In the genomic region with DNA sequence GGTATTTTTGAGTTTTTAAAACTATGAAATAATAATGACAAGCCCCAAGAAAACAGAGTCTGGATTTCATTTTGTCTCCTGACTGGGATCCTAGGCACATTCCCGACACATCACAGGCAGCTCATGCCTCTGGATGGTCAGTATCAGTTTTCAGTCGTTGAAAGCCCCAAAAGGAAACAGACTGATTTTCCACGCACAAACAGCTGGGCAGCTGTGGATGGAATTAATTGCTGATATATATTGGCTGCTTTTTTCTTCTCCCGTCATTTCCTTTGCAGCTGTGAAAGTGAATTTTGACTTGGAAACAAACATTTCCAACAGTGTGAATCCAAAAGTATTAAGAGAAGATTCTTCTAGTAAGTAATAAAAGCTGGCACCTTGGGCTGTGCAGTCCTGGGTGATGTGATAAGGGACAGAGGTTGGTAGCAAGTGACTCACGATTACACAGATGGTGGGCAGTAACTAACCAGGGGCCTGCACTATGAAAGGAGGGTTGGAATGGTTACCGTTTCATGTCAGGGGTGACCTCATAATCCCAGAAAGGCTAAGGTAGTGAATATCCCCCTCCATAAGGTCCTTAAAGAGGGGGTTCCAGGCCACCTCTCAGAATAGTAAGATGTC, we compare ENCODE assay signal across 16 mouse cellular contexts. TPM values are rescaled to one million over a fixed set of nuclear protein-coding genes. Genes with fewer than 3 reads are reported as not detected.
DNase-seq lines count a peak whose midpoint lies in the region; ATAC-seq and TF ChIP-seq lines count a peak whose summit lies in the region.
"Had no signal": no experiment of that assay in that cellular context is flagged by ENCODE, and none has a peak within 500 bp of the region (broad histone marks: within the 10 kb centered on the region; RNA-seq: fewer than 3 reads in every experiment).

No protein-coding gene starts in this region.

- H3K27ac ChIP-seq in MEL (ENCODE audit: control insufficient read depth, low read depth, low read length) = no peak overlapping the region
- H3K27ac ChIP-seq in heart, embryonic 14.5 days (replicated peaks in 1 of 2; ENCODE audit: control insufficient read depth in 1 of 2, insufficient read depth in 1 of 2, low read depth in 2 of 2, low read length in 2 of 2) = peak overlapping the region; percentile 72 to 77
- H3K27ac ChIP-seq in liver, embryonic 16.5 days (ENCODE audit: low read length) = peak overlapping the region; percentile 82
- no peak overlapping the region for H3K27ac ChIP-seq in intestine, embryonic 15.5 days
- H3K27ac ChIP-seq: embryonic facial prominence, embryonic 13.5 days; hindbrain, embryonic 15.5 days; macrophage had no signal

- DNase-seq in heart, adult 18-20 months = peak; percentile 36 to 55
- DNase-seq in heart, adult 8-10 months (ENCODE audit: low spot score) = no peak
- DNase-seq in MEL (ENCODE audit: low read depth, low spot score) = peak; percentile 57
- DNase-seq in layer of hippocampus, postnatal 10 days (ENCODE audit: low spot score in 2 of 2) = no peak
- DNase-seq in urinary bladder, postnatal 10 days (ENCODE audit: low spot score) = no peak
- DNase-seq: adrenal gland, adult 8-10 months; B cell, adult 2 months; cerebellum, postnatal 10 days; gastrocnemius, postnatal 36 days had no signal

- H3K9ac ChIP-seq in MEL (ENCODE audit: control insufficient read depth, low read depth, low read length, poor library complexity, severe bottlenecking) = 0 out of 2 replicates have a peak overlapping the region, but pooled peaks have one; percentile 15
- H3K9ac ChIP-seq in heart, embryonic 14.5 days (ENCODE audit: low read length) = peak overlapping the region; percentile 13; the same call in 1 of the 2 replicates
- H3K9ac ChIP-seq in liver, embryonic 16.5 days (ENCODE audit: low read depth, low read length) = no peak overlapping the region
- no peak overlapping the region for H3K9ac ChIP-seq in intestine, embryonic 15.5 days
- H3K9ac ChIP-seq: embryonic facial prominence, embryonic 13.5 days; hindbrain, embryonic 15.5 days had no signal

- peaks cover 58 to 59% of the 10 kb centered on the region in 2 experiments for H3K4me1 ChIP-seq in MEL (ENCODE audit: control insufficient read depth in 1 of 2, insufficient read depth in 2 of 2, low read length in 2 of 2)
- peaks cover 29 to 69% of the 10 kb centered on the region in 2 experiments for H3K4me1 ChIP-seq in heart, embryonic 14.5 days (ENCODE audit: control insufficient read depth in 2 of 2, insufficient read depth in 2 of 2, low read length in 2 of 2)
- peaks cover 71% of the 10 kb centered on the region for H3K4me1 ChIP-seq in liver, embryonic 16.5 days (ENCODE audit: control insufficient read depth, low read depth, low read length)
- H3K4me1 ChIP-seq in intestine, embryonic 15.5 days (replicated peaks) = peaks cover 7% of the 10 kb centered on the region; the same call in 1 of the 2 replicates

- TF ChIP-seq EP300 in MEL (IDR thresholded peaks at IDR 0.05; ENCODE audit: low read depth in 1 of 2, low read length in 2 of 2) = peak; percentile 63 to 73

- no peak for ATAC-seq in heart, embryonic 14.5 days (ENCODE audit: insufficient number of reproducible peaks, insufficient read depth, low FRiP score, low read depth)
- peak; percentile 81 for ATAC-seq in liver, embryonic 16.5 days (ENCODE audit: low read depth)
- ATAC-seq in intestine, embryonic 15.5 days = no peak
- ATAC-seq: forebrain, embryonic 14.5 days had no signal

- TF ChIP-seq POLR2A in MEL (IDR thresholded peaks at IDR 0.05; ENCODE audit: control insufficient read depth in 1 of 2, insufficient read depth in 1 of 2, low read depth in 1 of 2, low read length in 2 of 2, poor library complexity in 1 of 2) = no peak

- H3K27me3 ChIP-seq in MEL (ENCODE audit: control insufficient read depth in 1 of 2, insufficient read depth in 2 of 2, low read length in 2 of 2) = no peaks in the 10 kb centered on the region
- no peaks in the 10 kb centered on the region for H3K27me3 ChIP-seq in heart, embryonic 14.5 days (ENCODE audit: control insufficient read depth, insufficient read depth, low read length)
- H3K27me3 ChIP-seq in liver, embryonic 16.5 days (ENCODE audit: control insufficient read depth, insufficient read depth, low read depth, low read length) = no peaks in the 10 kb centered on the region
- H3K27me3 ChIP-seq in intestine, embryonic 15.5 days (replicated peaks) = no peaks in the 10 kb centered on the region
- H3K27me3 ChIP-seq: embryonic facial prominence, embryonic 13.5 days; hindbrain, embryonic 15.5 days had no signal

- H3K36me3 ChIP-seq in MEL (ENCODE audit: control insufficient read depth in 1 of 2, insufficient read depth in 2 of 2, low read length in 2 of 2) = peaks cover 0 to 71% of the 10 kb centered on the region in 2 experiments; a peak in 2 of 4 replicates
- no peaks in the 10 kb centered on the region for H3K36me3 ChIP-seq in heart, embryonic 14.5 days (ENCODE audit: control insufficient read depth, insufficient read depth, low read length)
- no peaks in the 10 kb centered on the region for H3K36me3 ChIP-seq in liver, embryonic 16.5 days (ENCODE audit: control insufficient read depth, insufficient read depth)
- no peaks in the 10 kb centered on the region for H3K36me3 ChIP-seq in intestine, embryonic 15.5 days
- H3K36me3 ChIP-seq: embryonic facial prominence, embryonic 13.5 days; hindbrain, embryonic 15.5 days had no signal

- no peaks in the 10 kb centered on the region for H3K9me3 ChIP-seq in MEL (replicated peaks; ENCODE audit: insufficient read depth, low read length)
- no peaks in the 10 kb centered on the region for H3K9me3 ChIP-seq in heart, embryonic 14.5 days (ENCODE audit: control insufficient read depth, low read length)
- H3K9me3 ChIP-seq in liver, embryonic 16.5 days (replicated peaks; ENCODE audit: control insufficient read depth, low read length) = no peaks in the 10 kb centered on the region
- H3K9me3 ChIP-seq in intestine, embryonic 15.5 days = no peaks in the 10 kb centered on the region
- H3K9me3 ChIP-seq: embryonic facial prominence, embryonic 13.5 days; hindbrain, embryonic 15.5 days had no signal

- 16% methylated on average over 6 of the region's 6 CpGs for WGBS in heart, embryonic 14.5 days
- WGBS in liver, embryonic 16.5 days (ENCODE audit: insufficient replicate concordance) = 28% methylated on average over 6 of the region's 6 CpGs
- 55% methylated on average over 6 of the region's 6 CpGs for WGBS in intestine, embryonic 15.5 days

- TF ChIP-seq CTCF in MEL (IDR thresholded peaks at IDR 0.05 in 2 of 3, conservative IDR thresholded peaks at IDR 0.05 in 1 of 3; ENCODE audit: control insufficient read depth in 1 of 3, insufficient read depth in 1 of 3, low read depth in 2 of 3, low read length in 3 of 3, poor library complexity in 1 of 3, severe bottlenecking in 1 of 3) = no peak

- H3K4me3 ChIP-seq in MEL (ENCODE audit: control insufficient read depth in 1 of 2, insufficient read depth in 1 of 2, low read depth in 2 of 2, low read length in 2 of 2) = no peak overlapping the region
- no peak overlapping the region for H3K4me3 ChIP-seq in heart, embryonic 14.5 days (ENCODE audit: control insufficient read depth in 1 of 2, insufficient read depth in 1 of 2, low read depth in 1 of 2, low read length in 2 of 2)
- H3K4me3 ChIP-seq in liver, embryonic 16.5 days (ENCODE audit: low read depth, low read length) = no peak overlapping the region
- H3K4me3 ChIP-seq in intestine, embryonic 15.5 days (replicated peaks) = no peak overlapping the region
- H3K4me3 ChIP-seq: embryonic facial prominence, embryonic 13.5 days; hindbrain, embryonic 15.5 days had no signal

- peaks cover 20% of the 10 kb centered on the region for H3K79me2 ChIP-seq in MEL (ENCODE audit: control insufficient read depth, insufficient read depth, low read length, poor library complexity)

- H3K4me2 ChIP-seq in heart, embryonic 14.5 days (ENCODE audit: low read length) = peak overlapping the region; percentile 14; the same call in 1 of the 2 replicates
- peak overlapping the region; percentile 35 for H3K4me2 ChIP-seq in liver, embryonic 16.5 days (ENCODE audit: low read depth, low read length)
- no peak overlapping the region for H3K4me2 ChIP-seq in intestine, embryonic 15.5 days (replicated peaks)
- H3K4me2 ChIP-seq: embryonic facial prominence, embryonic 13.5 days; hindbrain, embryonic 15.5 days had no signal

- TF ChIP-seq RAD21 in MEL (IDR thresholded peaks at IDR 0.05; ENCODE audit: low read depth, low read length) = no peak

TF ChIP-seq in MEL, 35 proteins besides CTCF, POLR2A, EP300 and RAD21:
- TF ChIP-seq BHLHE40 (IDR thresholded peaks at IDR 0.05; ENCODE audit: borderline replicate concordance, low read depth, low read length) (no peak), SIN3A (IDR thresholded peaks at IDR 0.05; ENCODE audit: low read length) (0 out of 2 replicates have a peak, but pooled peaks have one; percentile 16), RCOR1 (IDR thresholded peaks at IDR 0.05; ENCODE audit: low read depth, low read length) (0 out of 2 replicates have a peak, but pooled peaks have one; percentile 27), ETS1 (IDR thresholded peaks at IDR 0.05; ENCODE audit: low read depth, low read length) (peak; percentile 44; the same call in 1 of the 2 replicates), CHD1 (IDR thresholded peaks at IDR 0.05; ENCODE audit: low read depth, low read length) (no peak), TAL1 (IDR thresholded peaks at IDR 0.05; ENCODE audit: low read length) (peak; percentile 84), KAT2A (conservative IDR thresholded peaks at IDR 0.05; ENCODE audit: low read depth, low read length) (no peak), GATA1 (IDR thresholded peaks at IDR 0.05; ENCODE audit: low read depth, low read length) (peak; percentile 59), TCF12 (IDR thresholded peaks at IDR 0.05; ENCODE audit: low read depth, low read length) (peak; percentile 73; the same call in 1 of the 2 replicates), TBP (IDR thresholded peaks at IDR 0.05; ENCODE audit: low read depth, low read length) (no peak)

RNA-seq across cellular contexts. Expression of gene Add3, which starts 51.7 kb away (rescaled TPM):
- 10 to 100 TPM; 44.3 to 52.5 TPM for total RNA-seq in heart, adult 18-20 months (2021)
- total RNA-seq in heart, adult 8-10 months (2022) = 10 to 100 TPM; 35.7 to 51.4 (median 39.9) TPM
- 14.0 and 33.0 TPM in 2 replicates for total RNA-seq in MEL (2012; rRNA removed)
- polyA plus RNA-seq in MEL (2012; ENCODE audit: insufficient read depth in 1 of 2, insufficient read length in 2 of 2, low read depth in 1 of 2, low replicate concordance in 2 of 2, missing spikeins in 1 of 2) = 10 to 100 TPM in 1 of 2 experiments, not detected in 1; 52.9 TPM
- 129 and 134 TPM in 2 replicates for polyA plus RNA-seq in heart, embryonic 14.5 days (2014; fragmentation: Nextera tagmentation; extraction: Ambion mirVana)
- polyA plus RNA-seq in liver, embryonic 16.5 days (2015; fragmentation: Nextera tagmentation; extraction: Ambion mirVana) = 26.2 and 28.4 TPM in 2 replicates
- total RNA-seq in layer of hippocampus, postnatal 10 days (2021) = 100 to 1,000 TPM; 120 to 122 TPM
- 119 and 133 TPM in 2 replicates for polyA plus RNA-seq in intestine, embryonic 15.5 days (2015; fragmentation: Nextera tagmentation; extraction: Ambion mirVana)

Comparison
In these comparisons a context has a peak if more than half of its experiments do, and no peak if none do; other contexts are left out.
1. DNase-seq: peak in heart, adult 18-20 months (2 of 2) and MEL (single experiment); none in heart, adult 8-10 months (single experiment), layer of hippocampus, postnatal 10 days (0 of 2) and urinary bladder, postnatal 10 days (single experiment).
2. H3K27ac ChIP-seq: peak in heart, embryonic 14.5 days (2 of 2) and liver, embryonic 16.5 days (single experiment); none in MEL (single experiment) and intestine, embryonic 15.5 days (single experiment).
3. H3K9ac ChIP-seq: peak in MEL (single experiment) and heart, embryonic 14.5 days (single experiment); none in liver, embryonic 16.5 days (single experiment) and intestine, embryonic 15.5 days (single experiment).